Mouse (Mus musculus) spleen, postnatal 14 days (tissue): ENCODE results near the gene Pbx3.

Experiments used
- DNase-seq, 2 experiments: peaks; one replicate each; pipeline ENCODE4 v3.0.0; 2021 to 2022; ENCODE audit warnings: low spot score in 2 of 2

The Pbx3 gene

DNA sequence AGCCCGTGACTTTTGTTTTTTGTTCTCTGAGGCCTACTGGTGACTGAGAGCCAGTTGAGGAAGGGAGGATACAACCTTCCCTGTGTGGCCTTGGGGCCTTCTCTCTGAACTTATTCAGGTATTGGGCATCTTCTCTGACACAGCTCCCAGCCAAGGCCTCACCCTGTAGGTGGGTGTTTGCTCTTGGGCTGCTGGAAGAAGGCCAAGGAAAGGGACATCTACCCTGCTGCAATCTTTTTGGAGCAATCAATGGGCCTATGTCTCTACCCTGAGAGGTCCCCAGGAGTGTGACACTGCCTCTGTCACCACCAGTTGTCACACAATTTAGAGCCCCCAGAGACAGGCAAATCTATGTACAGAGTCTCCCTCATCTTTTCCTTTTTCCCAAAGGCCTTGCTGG is 226.5 kb downstream of the Pbx3 start:
- DNase-seq = no peak

DNA sequence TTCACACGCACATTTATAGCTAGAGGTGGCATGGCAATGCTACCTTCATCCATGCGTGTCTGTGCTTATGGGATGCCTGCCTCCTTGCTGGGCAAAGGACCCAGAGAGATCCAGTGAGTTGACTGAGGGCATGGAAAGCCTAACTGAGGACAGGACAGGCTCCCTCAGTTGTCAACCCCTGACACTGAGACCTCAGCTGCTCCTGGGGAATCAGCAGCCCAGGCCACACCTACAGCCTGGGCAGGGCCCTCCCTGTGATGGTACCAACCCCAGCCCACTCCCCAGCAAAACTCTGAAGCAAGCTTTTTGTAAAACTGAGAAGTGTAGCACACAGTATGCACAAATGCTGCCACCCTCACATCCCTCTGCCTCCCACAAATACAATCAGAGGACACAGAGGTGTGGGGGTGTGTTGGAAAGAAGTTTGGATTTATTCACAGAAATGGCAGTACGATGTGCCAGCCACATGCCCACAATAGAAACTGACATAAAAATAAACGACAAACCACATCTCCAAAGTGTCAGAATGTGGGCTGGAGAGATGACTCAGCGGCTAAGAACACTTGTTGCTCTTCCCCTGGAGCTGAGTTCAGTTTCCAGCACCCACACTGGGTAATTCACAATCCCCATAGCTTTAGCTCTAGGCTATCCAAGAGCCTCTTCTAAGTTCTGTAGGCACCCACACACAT is 233.3 kb downstream of the Pbx3 start:
- no peak for DNase-seq

DNA sequence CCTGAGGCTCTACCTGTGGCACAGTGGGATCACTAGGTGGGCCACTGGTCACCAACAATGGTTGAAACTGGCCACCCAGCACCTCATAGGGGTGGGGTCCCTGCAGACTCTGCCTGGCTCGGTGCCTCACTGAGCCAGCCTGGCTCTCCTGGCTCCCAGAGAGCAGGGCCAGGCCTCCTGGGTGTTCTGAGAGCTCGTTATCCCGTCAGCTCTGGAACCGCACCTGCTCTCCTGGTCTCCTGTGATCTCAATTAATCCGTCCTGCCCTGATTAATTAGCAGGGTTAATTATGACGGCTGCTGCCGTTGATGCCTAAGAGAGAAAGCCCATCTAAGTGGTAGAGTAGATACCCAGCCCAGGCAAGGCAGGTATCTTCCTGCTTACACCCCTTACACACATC is 237.6 kb downstream of the Pbx3 start:
- DNase-seq = no peak

- no peak for DNase-seq
Measured at GRCm38 (mm10) chr2:34132751-34133150, 240.2 kb downstream of the Pbx3 start.

DNA sequence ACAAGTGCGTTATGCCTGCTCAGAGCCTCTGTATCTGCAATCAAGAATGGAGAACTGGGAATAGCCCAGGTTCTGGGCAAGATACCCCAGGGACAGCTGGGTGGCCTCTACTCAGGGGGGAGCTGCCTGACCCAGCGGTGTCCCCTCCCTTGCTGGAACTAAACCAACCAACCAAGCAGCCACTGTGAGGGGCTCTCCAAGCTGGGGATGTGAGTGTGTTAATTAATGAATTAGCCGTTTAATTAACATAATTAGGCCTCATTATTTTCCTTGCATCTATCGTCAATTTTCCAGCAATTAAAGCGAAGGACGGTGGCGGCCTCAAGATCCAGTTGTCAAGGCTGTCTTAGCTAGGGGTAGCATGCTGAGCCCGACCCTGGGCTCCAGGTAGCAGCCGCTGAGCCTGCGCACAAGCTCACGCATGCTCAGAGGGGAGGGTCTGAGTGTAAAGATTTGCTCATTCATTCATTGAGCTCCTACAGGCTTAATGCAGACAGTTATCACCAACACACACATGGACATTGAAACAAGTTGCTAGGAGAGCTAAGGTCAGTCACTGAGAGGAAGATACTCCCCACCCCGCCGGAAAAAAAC is 243.2 kb downstream of the Pbx3 start:
- no peak for DNase-seq

DNA sequence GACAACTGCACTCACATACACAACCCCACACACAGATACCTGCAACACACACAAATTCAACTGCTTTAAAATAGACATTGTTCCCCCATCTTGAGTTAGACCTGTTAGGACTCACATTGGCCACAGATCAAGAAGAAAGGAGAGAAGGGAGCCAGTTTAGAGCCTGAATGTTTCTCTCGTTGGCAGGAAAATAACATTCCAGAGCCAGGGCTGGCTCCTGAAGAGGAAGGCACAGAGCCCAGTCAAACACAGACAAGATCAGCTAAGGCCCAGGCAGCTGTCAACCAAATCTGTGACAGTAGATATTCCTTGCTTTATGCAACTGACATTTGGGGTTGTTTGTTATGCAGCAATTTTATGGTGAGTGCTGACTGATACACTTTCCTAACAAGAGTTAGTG is 245.1 kb downstream of the Pbx3 start:
- DNase-seq = no peak

GRCm38 (mm10) chr2:34123896-34124295 is 249.0 kb downstream of the Pbx3 start:
- no peak for DNase-seq
